Mouse (Mus musculus): ENCODE results near the gene Ndufb7. TPM values are rescaled to one million over a fixed set of nuclear protein-coding genes. Genes with fewer than 3 reads are reported as not detected.

The Ndufb7 gene
- total and polyA plus RNA-seq, 3 experiments: 144 to 331 (median 223) TPM

DNA sequence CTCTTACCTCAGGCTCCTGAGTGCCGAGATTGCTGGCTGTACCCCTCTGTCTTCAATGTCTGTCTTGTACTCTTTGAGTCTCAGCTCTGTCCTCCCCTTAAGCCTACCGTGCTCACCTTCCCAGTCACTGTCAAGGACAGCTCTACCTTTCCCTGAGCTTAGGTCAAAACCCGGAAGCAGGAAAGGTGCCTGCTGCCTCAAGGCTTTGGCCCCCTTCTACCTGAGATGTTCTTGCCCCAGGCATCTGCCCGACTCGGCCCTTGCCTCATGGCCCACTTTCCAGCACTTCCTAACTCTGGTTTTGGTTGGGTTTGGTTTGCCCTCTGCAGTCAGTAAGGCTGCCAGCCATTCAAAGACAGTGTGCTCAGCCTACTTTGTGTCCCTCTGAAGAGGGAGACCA is 2.3 kb downstream of the Ndufb7 start:
- H3K27ac ChIP-seq (ENCODE audit: insufficient read depth, low read depth): no peak overlapping the region
- DNase-seq (ENCODE audit: extremely low read depth): no peak
- dilution Hi-C loops (cut with MboI; ENCODE audit: extremely low pct_ligation_motif_present, extremely low pct_unique_long_range_greater_than_20kb, low sequenced_read_pairs) (no loop called here), in situ Hi-C loops (cut with MboI; ENCODE audit: low pct_ligation_motif_present, low pct_unique_long_range_greater_than_20kb, low sequenced_read_pairs) (no loop called here)
- no peak overlapping the region for H3K4me3 ChIP-seq (replicated peaks in 1 of 3; ENCODE audit: low read depth in 2 of 3, low read length in 2 of 3, poor library complexity in 1 of 3)
- H3K9me3 ChIP-seq (replicated peaks; ENCODE audit: low read length): no peaks in the 10 kb centered on the region
- TF ChIP-seq CHD2 (IDR thresholded peaks at IDR 0.05; ENCODE audit: low read length): no peak
- no peak for TF ChIP-seq ETS1 (conservative IDR thresholded peaks at IDR 0.05; ENCODE audit: low read depth, low read length)
- TF ChIP-seq UBTF (IDR thresholded peaks at IDR 0.05; ENCODE audit: low read depth, low read length): no peak
- TF ChIP-seq SMC3 (IDR thresholded peaks at IDR 0.05; ENCODE audit: low read depth, low read length): no peak
- no peak for TF ChIP-seq RCOR1 (conservative IDR thresholded peaks at IDR 0.05; ENCODE audit: low read depth, low read length)
- no peak for TF ChIP-seq CHD1 (IDR thresholded peaks at IDR 0.05; ENCODE audit: low read depth, low read length)
- TF ChIP-seq SIN3A (IDR thresholded peaks at IDR 0.05; ENCODE audit: low read length): no peak
- no peak for TF ChIP-seq MEF2A (IDR thresholded peaks at IDR 0.05; ENCODE audit: borderline replicate concordance, low read depth, low read length)
- no peak for TF ChIP-seq GABPA (IDR thresholded peaks at IDR 0.05; ENCODE audit: insufficient replicate concordance, low read depth, low read length)
- no peak for TF ChIP-seq EP300 (IDR thresholded peaks at IDR 0.05; ENCODE audit: low read length)
- TF ChIP-seq ZKSCAN1 (IDR thresholded peaks at IDR 0.05; ENCODE audit: borderline replicate concordance, low read depth, low read length): no peak
- no peak for TF ChIP-seq HCFC1 (IDR thresholded peaks at IDR 0.05; ENCODE audit: low read depth, low read length)
- no peak for TF ChIP-seq TBP (conservative IDR thresholded peaks at IDR 0.05; ENCODE audit: low read depth, low read length)
- no peak for TF ChIP-seq USF2 (conservative IDR thresholded peaks at IDR 0.05; ENCODE audit: low read depth, low read length)
- TF ChIP-seq JUN (IDR thresholded peaks at IDR 0.05; ENCODE audit: insufficient read depth, low read depth, low read length): no peak
- TF ChIP-seq ZMIZ1 (IDR thresholded peaks at IDR 0.05; ENCODE audit: low read depth, low read length): no peak
- TF ChIP-seq KAT2A (IDR thresholded peaks at IDR 0.05; ENCODE audit: insufficient replicate concordance, low read length): no peak
- TF ChIP-seq E2F4 (IDR thresholded peaks at IDR 0.05; ENCODE audit: insufficient replicate concordance, low read depth, low read length): no peak
- no peak overlapping the region for H3K4me2 ChIP-seq (ENCODE audit: insufficient read depth, low read depth, poor library complexity, severe bottlenecking)
- H3K4me1 ChIP-seq (ENCODE audit: control insufficient read depth in 1 of 2, insufficient read depth in 2 of 2): peaks cover 17 to 55% of the 10 kb centered on the region in 2 experiments
- H3K79me2 ChIP-seq (replicated peaks; ENCODE audit: control insufficient read depth, extremely low read depth, insufficient read depth, poor library complexity, severe bottlenecking): peaks cover 25% of the 10 kb centered on the region
- no peak overlapping the region for H3K9ac ChIP-seq (ENCODE audit: insufficient read depth, low read depth)
- H3K36me3 ChIP-seq (replicated peaks in 1 of 2; ENCODE audit: control insufficient read depth in 1 of 2, insufficient read depth in 1 of 2, low read length in 1 of 2): peaks cover 27 to 46% of the 10 kb centered on the region in 2 experiments
- no peaks in the 10 kb centered on the region for H3K27me3 ChIP-seq (replicated peaks)

- Histone ChIP-seq H3K9me3 (replicated peaks; ENCODE audit: low read length) (no peaks in the 10 kb centered on the region), H3K9ac (ENCODE audit: insufficient read depth, low read depth) (no peak overlapping the region), H3K4me1 (ENCODE audit: control insufficient read depth in 1 of 2, insufficient read depth in 2 of 2) (peaks cover 21 to 59% of the 10 kb centered on the region in 2 experiments), H3K27me3 (replicated peaks) (no peaks in the 10 kb centered on the region), H3K79me2 (replicated peaks; ENCODE audit: control insufficient read depth, extremely low read depth, insufficient read depth, poor library complexity, severe bottlenecking) (peaks cover 27% of the 10 kb centered on the region), H3K4me3 (replicated peaks in 1 of 3; ENCODE audit: low read depth in 2 of 3, low read length in 2 of 3, poor library complexity in 1 of 3) (no peak overlapping the region), H3K4me2 (ENCODE audit: insufficient read depth, low read depth, poor library complexity, severe bottlenecking) (no peak overlapping the region), H3K36me3 (replicated peaks in 1 of 2; ENCODE audit: control insufficient read depth in 1 of 2, insufficient read depth in 1 of 2, low read length in 1 of 2) (peaks cover 27 to 46% of the 10 kb centered on the region in 2 experiments), H3K27ac (ENCODE audit: insufficient read depth, low read depth) (no peak overlapping the region)
- no peak for TF ChIP-seq GABPA (IDR thresholded peaks at IDR 0.05; ENCODE audit: insufficient replicate concordance, low read depth, low read length)
- TF ChIP-seq E2F4 (IDR thresholded peaks at IDR 0.05; ENCODE audit: insufficient replicate concordance, low read depth, low read length): no peak
- no peak for TF ChIP-seq EP300 (IDR thresholded peaks at IDR 0.05; ENCODE audit: low read length)
- TF ChIP-seq CHD2 (IDR thresholded peaks at IDR 0.05; ENCODE audit: low read length): no peak
- no peak for TF ChIP-seq NELFE (IDR thresholded peaks at IDR 0.05; ENCODE audit: low read depth, low read length)
- no peak for TF ChIP-seq POLR2A (IDR thresholded peaks at IDR 0.05; ENCODE audit: low read depth, low read length)
- no peak for TF ChIP-seq POLR2AphosphoS2 (IDR thresholded peaks at IDR 0.05; ENCODE audit: low read depth, low read length)
- TF ChIP-seq SIN3A (IDR thresholded peaks at IDR 0.05; ENCODE audit: low read length): no peak
- no peak for TF ChIP-seq TCF12 (IDR thresholded peaks at IDR 0.05; ENCODE audit: low read depth, low read length)
- no peak for TF ChIP-seq MAX (IDR thresholded peaks at IDR 0.05; ENCODE audit: low read length)
- no peak for TF ChIP-seq HCFC1 (IDR thresholded peaks at IDR 0.05; ENCODE audit: low read depth, low read length)
- no peak for TF ChIP-seq ZC3H11A (IDR thresholded peaks at IDR 0.05; ENCODE audit: low read depth, low read length)
- in situ Hi-C loops (cut with MboI; ENCODE audit: low pct_ligation_motif_present, low pct_unique_long_range_greater_than_20kb, low sequenced_read_pairs): no loop called here
- DNase-seq (ENCODE audit: extremely low read depth): no peak
- dilution Hi-C loops (cut with MboI; ENCODE audit: extremely low pct_ligation_motif_present, extremely low pct_unique_long_range_greater_than_20kb, low sequenced_read_pairs): no loop called here
These were observed 2.7 kb downstream of the Ndufb7 start for GRCm38 (mm10) chr8:83569165-83569564.

All from CH12.LX (cell line).